Mouse (Mus musculus) brain, embryonic 14.5 days (tissue): Measurements from ENCODE around the gene Pigv.

Experiments used
- CTCF ChIP-seq: fragments of 200-500 bp; IDR thresholded peaks from 2 replicates; pipeline ENCODE4 v1.5.1; 2012; ENCODE audit warnings: inconsistent platforms, mild to moderate bottlenecking, moderate library complexity, borderline replicate concordance; ENCODE audit not compliant: insufficient read depth, insufficient read length; ENCODE audit errors: extremely low read depth
- POLR2A ChIP-seq: fragments of 200-500 bp; IDR thresholded peaks from 2 replicates; pipeline ENCODE4 v1.6.1; 2012; ENCODE audit warnings: mild to moderate bottlenecking, inconsistent platforms, borderline replicate concordance; ENCODE audit not compliant: poor library complexity, insufficient read depth, insufficient read length, severe bottlenecking; ENCODE audit errors: extremely low read depth

- TF ChIP-seq POLR2A (no peak), CTCF (no peak)
Measured at GRCm38 (mm10) chr4:133666199-133666598, 6.2 kb downstream of the Pigv start.
